Mouse (Mus musculus) cerebellum, adult 9-10 months (tissue): ENCODE data around the gene Rnase2a.
"Not testable (repeated sequence)": the region's sequence is repeated elsewhere in the genome, so short reads cannot be mapped to it uniquely, and the experiment has no call there.

Source experiments
- DNase-seq: peaks from one replicate; pipeline ENCODE4 v3.0.0; 2022

The Rnase2a gene

DNA sequence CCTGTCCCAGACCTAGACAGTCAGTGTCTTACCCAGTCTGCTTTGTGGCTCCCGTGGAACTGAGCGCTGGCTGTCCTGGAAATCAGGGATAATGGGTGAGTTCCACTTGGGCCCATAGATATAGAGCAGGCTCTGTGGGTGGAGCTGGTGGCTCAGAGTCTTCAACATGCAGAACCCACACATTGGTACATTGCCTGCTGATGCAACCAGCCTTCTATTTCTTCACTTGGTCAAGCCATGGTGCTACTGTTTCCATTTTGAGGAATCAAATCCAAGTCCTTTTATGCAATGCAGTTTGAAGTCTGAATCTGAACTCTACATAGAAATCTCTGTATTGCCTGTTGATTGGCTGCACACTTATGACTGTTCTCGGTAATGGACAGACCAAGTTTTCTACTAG, at the start of gene Rnase2a:
Rnase2a (minus strand) TSS at position 72 of the 400 bp plus-strand sequence.
- no peak for DNase-seq

DNA sequence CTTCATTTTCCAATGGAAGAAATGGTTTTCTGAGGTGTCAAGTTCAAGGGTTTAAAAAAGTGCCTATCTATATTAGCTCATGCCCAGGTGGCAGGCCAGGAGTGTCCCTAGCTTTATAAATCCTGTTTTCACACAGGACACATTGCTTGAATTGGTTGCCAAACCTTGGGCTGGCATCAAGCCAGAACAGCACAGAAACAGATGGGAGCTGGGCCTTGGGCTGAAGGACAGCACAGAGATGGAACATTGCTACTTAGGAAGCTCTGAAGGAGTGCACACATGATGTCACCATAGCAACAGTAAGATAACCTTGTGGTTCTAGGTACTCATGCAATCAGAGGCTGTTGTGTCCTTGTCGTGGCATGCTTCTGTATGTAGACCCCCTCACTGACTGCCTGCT, 35.6 kb upstream of the Rnase2a start:
- DNase-seq, result peak; percentile 88

DNA sequence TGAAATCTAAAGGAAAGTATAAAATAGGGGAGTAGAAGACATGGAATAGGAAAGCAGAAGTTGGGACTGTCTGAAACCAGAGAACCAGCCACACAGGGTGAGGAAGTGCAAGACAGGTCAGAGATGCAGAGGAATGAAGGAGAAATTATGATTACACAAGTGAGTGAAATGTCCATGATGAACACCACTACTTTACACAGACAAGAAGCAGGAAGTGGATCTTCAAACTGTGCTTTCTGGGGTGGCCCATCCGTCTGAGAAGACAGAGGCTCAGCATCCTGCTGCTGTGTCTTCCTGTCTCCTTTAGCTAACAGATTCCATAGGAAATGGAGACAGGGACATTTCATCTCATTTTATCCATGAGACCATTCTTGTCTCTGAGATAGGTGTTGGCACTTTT, 22.6 kb upstream of the Rnase2a start:
- DNase-seq, result not testable (repeated sequence)

DNA sequence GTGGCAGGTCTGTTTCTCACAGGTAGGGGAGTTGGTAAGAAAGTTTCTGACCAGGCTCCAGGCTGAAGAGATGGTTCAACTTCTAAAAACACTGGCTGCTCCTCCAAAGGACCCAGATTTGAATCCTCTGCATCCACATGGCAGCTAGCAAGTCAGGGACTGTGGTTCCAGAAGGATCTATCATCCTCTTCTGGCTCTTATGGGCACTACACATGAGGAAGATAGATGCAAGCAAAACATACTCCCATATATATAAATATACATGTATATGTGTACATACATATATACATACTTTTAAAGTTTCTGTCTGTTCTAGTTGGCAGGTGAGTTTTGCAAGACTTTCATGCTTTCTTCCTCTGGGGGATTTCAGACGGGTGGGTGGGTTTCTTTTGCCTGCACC, 12.8 kb upstream of the Rnase2a start:
- no peak for DNase-seq

DNA sequence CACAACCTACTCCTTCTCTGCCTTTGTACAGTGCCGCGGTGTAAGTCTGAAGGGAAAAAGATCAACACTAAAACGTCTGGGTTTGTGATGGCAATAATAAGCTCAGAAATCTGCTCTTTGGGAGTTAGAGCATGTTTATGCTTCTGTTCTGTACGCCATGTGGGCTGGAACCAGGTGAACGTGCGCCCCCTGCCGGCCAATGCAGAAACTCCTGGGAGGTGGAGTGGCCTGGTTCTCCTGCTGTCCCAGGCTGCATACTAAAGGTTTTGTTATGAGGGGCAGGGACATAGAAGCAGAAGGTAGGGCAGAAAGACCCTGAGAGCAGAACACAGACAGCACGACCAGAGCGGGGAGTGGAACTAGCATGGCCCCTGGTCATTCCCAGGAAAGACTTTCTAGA, 10.2 kb upstream of the Rnase2a start:
- peak; percentile 58 for DNase-seq

DNA sequence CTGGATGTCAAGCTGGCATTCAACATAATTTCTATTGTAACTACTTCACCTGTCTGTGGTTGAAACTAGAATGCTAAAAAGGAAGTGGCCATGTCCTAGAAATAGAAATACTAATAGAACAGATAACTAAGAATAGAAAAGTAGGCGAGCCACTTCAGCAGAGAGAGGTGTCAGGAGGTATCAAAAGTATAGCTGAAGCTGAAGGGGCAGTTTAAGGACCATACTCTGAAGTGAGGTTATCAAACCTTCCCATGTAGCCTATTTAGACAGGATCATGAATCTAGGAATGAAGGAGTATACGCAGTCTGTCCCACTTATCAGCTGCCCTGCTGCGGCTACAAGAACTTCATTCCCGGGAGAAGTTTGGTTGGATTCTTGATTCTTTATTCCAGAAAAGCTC, 9.8 kb upstream of the Rnase2a start:
- DNase-seq, result no peak

DNA sequence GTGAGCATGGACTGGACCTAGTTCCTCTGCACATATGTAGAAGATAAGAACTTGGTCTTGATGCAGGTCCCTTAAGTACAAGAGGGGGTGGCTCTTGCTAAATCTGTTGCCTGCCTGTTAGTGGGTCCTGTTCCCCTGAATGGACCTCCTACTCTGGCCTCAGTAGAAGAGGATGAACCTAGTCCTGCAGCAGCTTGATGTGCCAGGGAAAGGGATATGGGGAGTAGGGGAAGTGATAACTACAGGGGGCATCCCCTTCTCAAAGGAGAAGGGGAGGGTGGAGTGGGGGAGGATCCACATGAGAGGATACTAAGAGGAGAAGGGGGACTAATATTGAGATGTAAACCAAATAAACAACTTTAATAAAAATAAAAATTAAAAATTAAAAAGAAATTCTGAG, 6.5 kb upstream of the Rnase2a start:
- no peak for DNase-seq

DNA sequence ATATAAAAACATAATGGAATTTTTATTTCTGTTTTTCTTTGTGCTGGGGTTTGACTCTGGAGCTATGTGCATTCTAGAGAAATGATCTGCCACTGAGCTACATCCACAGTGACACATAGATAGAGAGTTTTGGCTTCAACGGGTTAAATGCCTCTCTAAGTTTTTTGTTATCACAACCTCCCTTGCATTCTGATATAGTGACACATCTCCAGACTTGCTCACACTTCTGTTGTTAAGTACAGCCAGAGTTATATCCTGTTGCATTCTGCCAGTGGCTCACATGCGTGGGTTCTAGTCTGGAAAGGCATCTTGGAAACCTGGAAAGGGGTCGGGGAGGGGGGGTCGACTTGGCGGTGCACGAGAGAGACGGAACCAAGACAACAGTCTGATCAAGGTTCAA, 3.8 kb upstream of the Rnase2a start:
- no peak for DNase-seq

DNA sequence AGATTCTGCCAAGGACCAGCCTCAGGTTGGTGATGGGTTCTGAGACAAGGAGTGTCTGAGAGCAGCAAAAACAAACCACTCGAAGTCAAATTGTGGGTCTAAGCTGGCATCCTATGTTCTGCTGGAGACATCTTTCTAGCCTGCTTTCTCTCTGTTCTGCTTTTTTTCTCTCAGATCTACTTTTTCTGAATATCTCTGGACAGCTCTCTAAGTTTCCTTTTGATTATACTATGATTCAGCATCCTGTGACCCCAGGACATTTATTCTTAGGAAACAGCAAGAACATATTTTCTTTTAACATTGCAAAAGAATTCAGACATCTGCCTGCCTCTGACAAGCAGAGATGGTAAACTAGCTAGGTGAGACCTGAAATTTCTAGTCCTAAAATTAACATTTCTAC, 2.3 kb downstream of the Rnase2a start:
- no peak for DNase-seq

DNA sequence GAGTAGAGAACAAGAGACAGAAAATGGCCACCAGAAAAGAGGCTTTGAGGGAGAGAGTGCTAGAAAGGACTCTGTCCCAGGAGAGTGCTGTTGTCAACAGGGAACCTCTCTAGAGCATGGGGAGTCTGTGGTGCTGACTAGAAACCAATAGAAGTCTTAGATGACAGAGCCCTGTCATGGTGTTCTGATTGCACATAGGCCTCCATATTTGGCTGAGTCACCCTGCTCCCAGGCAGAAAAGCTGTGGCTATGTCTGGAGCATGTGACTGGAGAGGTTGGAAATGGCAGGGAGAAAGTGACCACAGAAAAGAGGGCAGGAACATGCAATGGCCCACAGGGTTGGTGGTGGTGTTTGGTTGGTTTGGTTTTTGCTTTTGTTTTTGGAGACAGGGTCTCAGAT, 3.7 kb downstream of the Rnase2a start:
- not testable (repeated sequence) for DNase-seq

DNA sequence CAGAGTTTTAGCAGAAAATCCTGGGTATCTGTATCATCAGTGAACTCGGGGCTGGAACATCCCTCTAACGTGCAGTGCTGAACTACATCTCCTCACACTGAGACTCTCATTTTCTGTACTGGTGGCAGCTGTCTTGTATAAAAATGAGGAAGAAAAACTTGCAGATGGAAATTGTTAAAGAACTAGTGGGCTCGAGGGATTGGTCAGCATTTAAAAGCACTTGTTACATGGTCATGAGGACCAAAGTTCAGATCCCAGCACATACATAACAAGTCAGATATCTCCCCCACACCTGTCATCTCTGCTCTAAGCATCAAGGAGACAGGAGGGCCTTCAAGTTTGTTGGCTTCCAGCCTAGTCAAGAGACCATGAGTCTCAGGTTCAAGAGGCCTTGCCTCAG, 5.6 kb downstream of the Rnase2a start:
- DNase-seq, result no peak

DNA sequence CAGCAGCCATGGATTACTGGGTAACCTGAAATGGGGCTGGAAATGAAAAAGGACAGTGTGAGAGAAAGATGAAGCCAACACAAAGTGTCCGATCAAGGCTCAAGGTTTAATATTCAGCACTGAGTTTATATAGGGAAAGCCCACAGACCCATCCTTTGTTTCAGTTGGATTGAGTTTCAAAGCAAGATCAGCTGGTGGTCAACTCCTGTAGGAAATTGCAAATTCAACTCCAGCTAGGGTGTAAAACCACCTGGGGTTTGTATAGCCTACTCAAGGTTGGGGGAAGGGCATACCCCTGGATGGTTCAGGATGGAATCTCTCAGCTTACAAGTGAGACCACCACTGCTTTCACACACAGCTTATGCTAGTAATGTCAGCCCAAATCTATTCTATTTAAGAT, 8.2 kb downstream of the Rnase2a start:
- DNase-seq, result no peak

DNA sequence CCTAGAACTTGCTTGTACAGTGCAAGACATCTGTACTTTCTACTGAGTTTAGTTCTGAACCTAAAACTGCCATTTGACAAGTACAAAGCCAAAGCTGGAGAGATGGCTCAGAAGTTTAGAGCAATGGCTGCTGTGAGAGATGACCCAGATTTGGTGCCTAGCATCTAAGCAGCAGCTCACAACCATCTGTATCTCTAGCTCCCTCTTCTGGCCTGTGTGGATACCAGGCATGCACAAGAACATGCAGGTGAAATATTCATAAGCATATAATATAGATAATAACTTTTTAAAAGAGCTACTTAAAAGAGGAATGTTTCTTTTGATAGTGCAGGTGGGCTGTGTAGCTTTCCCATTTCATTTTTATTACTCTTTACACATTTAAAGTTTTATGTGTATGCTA, 15.0 kb downstream of the Rnase2a start:
- no peak for DNase-seq

DNA sequence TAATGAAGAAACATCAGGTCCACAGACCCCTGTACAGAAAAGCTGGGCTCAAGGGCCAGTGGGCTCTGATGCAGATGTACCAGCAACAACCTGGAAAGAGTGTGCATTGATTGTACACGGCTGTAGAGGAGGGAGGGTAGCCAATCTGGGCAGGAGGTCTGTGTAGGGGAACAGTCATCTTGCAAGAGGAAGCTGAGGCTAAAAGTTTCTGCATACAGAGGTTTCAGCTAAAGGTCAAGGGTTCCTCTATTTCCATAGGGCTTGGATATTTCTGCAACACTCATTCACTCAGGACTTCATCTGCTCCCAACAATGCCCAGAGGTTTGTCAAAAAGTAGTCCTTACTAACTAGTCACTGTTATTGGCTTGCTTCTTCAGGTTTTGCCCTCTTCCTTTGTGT, 18.4 kb downstream of the Rnase2a start:
- not testable (repeated sequence) for DNase-seq

DNA sequence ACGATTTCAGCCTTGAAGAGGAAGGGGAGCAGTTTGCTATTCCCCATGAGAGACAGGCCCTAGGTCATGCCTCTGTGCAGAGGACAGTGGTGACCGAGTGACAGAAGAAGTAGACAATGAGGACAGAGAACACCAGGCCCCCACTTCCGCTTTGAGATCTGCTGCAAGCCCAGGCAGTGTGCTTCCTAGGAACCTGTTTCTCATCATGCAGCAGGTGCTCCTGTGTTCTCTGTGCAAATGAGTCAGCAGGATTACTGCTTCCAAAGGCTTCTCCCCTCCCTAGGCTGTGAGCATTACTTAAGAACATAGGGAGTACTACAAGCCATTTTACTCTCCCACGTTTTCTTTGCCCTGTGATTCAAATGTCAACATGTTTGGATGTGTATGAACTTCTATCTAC, 26.3 kb downstream of the Rnase2a start:
- DNase-seq, result not testable (repeated sequence)

DNA sequence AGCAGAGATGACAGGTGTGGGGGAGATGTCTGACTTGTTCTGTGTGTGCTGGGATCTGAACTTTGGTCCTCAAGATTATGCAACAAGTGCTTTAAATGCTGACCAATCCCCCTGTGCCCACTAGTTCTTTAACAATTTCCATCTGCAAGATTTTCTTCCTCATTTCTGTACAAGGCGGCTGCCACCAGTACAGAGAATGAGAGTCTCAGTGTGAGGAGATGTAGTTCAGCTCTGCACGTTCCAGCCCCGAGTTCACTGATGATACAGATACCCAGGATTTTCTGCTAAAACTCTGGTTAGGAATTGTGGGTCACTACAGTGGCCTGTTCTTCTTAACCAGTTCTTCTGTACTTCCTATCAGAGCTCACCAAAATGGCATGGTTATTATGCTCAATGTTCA, 35.8 kb downstream of the Rnase2a start:
- not testable (repeated sequence) for DNase-seq
